Mouse (Mus musculus) limb, embryonic 11.5 days (tissue): Measurements from ENCODE around the gene Olfr434. TPM values are rescaled to one million over a fixed set of nuclear protein-coding genes. Genes with fewer than 3 reads are reported as not detected.
"Not testable (repeated sequence)": the region's sequence is repeated elsewhere in the genome, so short reads cannot be mapped to it uniquely, and the experiment has no call there.

ENCODE experiments used
- ATAC-seq: fragments of 200-750 bp; cut with Nextera tagmentation; 2 replicates; pipeline ENCODE4 v1.8.0; 2017; ENCODE audit warnings: low read depth; ENCODE audit not compliant: insufficient number of reproducible peaks, low FRiP score, low TSS enrichment
- DNase-seq: peaks from one replicate; pipeline ENCODE4 v3.0.0-alpha.2; 2015; ENCODE audit warnings: low spot score
- H3K27ac ChIP-seq: fragments of 300-500 bp; sonication (generic); replicated peaks from 2 replicates; pipeline ENCODE4 v1.5.1; 2014; ENCODE audit warnings: low read depth, mild to moderate bottlenecking, low read length
- H3K27me3 ChIP-seq: fragments of 300-500 bp; sonication (generic); 2 replicates; pipeline ENCODE4 v1.6.1; 2014; ENCODE audit warnings: mild to moderate bottlenecking, low read length, mixed read lengths; ENCODE audit not compliant: control insufficient read depth, insufficient read depth
- H3K36me3 ChIP-seq: fragments of 300-500 bp; sonication (generic); 2 replicates; pipeline ENCODE4 v1.6.1; 2014; ENCODE audit warnings: mild to moderate bottlenecking, low read length, moderate library complexity, mixed read lengths; ENCODE audit not compliant: control insufficient read depth, insufficient read depth
- H3K4me1 ChIP-seq: fragments of 300-500 bp; sonication (generic); 2 replicates; pipeline ENCODE4 v1.6.1; 2014; ENCODE audit warnings: low read length, mixed read lengths; ENCODE audit not compliant: control insufficient read depth, insufficient read depth
- H3K4me2 ChIP-seq: fragments of 300-500 bp; sonication (generic); 2 replicates; pipeline ENCODE4 v1.6.1; 2014; ENCODE audit warnings: low read depth, mild to moderate bottlenecking, moderate library complexity; ENCODE audit not compliant: severe bottlenecking
- H3K4me3 ChIP-seq: fragments of 300-500 bp; sonication (generic); 2 replicates; pipeline ENCODE4 v1.5.1; 2014; ENCODE audit warnings: low read depth, low read length
- H3K9ac ChIP-seq: fragments of 300-500 bp; sonication (generic); 2 replicates; pipeline ENCODE4 v1.6.1; 2014; ENCODE audit warnings: mild to moderate bottlenecking, low read length
- H3K9me3 ChIP-seq: fragments of 300-500 bp; sonication (generic); 2 replicates; pipeline ENCODE4 v1.6.1; 2016; ENCODE audit warnings: low read length; ENCODE audit not compliant: control insufficient read depth
- WGBS: fragments of 180-500 bp; shearing (Covaris S2); extraction: QIAGEN DNeasy Blood & Tissue Kit; methylation state at CpG from one replicate; pipeline ENCODE4 v1.1.7; 2014; 5-methylcytosine and 5-hydroxymethylcytosine counted together
- polyA plus RNA-seq: library from polyadenylated mRNA; unstranded; fragments of >200 nt; fragmentation: Nextera tagmentation; extraction: Ambion mirVana; gene quantifications from 2 replicates; pipeline ENCODE4 v1.2.1, GENCODE M21; 2014

The Olfr434 gene
- not detected in 2 replicates for polyA plus RNA-seq

DNA sequence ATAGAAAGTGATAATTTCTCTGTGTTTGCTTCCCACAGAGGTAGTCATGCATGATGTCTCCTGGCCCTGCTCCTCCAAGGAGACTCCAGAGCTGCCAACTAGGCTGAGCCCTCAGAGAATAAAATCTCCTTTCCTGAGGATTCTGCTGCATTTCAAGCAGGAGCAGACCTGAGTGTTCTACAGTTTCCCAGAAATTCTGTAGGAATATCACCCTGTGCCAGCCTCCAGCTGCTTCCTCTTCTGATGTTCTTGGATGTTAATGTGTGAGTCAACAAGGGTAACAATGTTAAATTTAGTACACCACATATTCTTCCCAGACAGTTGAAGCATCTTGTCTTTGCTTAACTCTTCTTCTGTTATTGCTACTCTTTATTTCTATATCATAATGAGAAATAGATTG, at the start of gene Olfr434:
TSS of gene Olfr434 (plus strand) at position 149 of the 400 bp plus-strand sequence.
- H3K36me3 ChIP-seq, DNase-seq, H3K9ac ChIP-seq, ATAC-seq, H3K4me2 ChIP-seq, H3K9me3 ChIP-seq, H3K4me1 ChIP-seq, H3K27ac ChIP-seq, H3K4me3 ChIP-seq, H3K27me3 ChIP-seq: not testable (repeated sequence)

DNA sequence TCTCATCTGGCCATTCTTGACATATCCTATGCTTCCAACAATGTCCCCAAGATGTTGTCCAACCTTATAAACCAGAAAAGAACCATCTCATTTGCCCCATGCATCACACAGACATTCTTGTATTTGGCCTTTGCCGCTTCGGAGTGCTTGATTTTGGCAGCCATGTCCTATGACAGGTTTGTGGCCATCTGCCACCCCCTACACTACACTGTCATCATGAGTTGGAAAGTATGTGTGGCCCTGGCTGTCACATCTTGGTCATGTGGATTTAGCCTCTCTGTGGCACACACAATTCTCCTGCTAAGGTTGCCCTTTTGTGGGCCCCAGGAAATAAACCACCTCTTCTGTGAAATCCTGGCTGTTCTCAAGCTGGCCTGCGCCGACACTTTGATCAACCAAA, 45.6 kb upstream of the Olfr434 start:
- 89% methylated on average over 4 of the region's 4 CpGs for WGBS

DNA sequence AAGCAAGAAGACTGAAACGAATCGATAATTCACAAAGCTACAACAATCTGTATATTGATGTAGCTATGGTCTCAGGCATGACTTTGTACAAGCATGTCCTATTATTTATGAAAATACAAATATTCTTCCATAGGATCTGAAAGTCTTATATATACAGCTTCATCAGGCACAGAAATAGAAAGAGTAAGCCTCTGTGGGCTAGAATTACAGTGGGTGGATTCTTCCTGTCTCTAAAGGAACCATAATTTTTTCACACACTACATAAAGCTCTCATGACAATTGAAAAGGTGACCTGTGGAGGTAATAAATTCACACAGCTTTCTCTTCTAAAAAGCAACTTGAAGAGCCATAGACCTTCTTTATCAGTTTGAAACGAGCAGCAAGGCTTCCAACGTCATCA, 41.0 kb upstream of the Olfr434 start, which contains the start of gene Olfr13:
TSS of gene Olfr13 (plus strand) at position 301 of the 400 bp plus-strand sequence.
- no peak for ATAC-seq
- no peak within 1 kb of the TSS for H3K27ac ChIP-seq
- H3K4me1 ChIP-seq: no peaks in the 10 kb centered on the region
- H3K27me3 ChIP-seq: no peaks in the 10 kb centered on the region
- H3K4me2 ChIP-seq: no peak within 1 kb of the TSS
- H3K4me3 ChIP-seq: no peak within 1 kb of the TSS
- no peak for DNase-seq
- H3K36me3 ChIP-seq: no peaks in the 10 kb centered on the region
- 76% methylated on average over 4 of the region's 4 CpGs for WGBS
- H3K9ac ChIP-seq: no peak within 1 kb of the TSS
- H3K9me3 ChIP-seq: no peaks in the 10 kb centered on the region

More for the DNA sequence above, 45.6 kb upstream of the Olfr434 start:
- H3K27me3 ChIP-seq: no peaks in the 10 kb centered on the region
- no peak overlapping the region for H3K27ac ChIP-seq
- no peaks in the 10 kb centered on the region for H3K4me1 ChIP-seq
- DNase-seq (no peak), ATAC-seq (no peak)
- no peaks in the 10 kb centered on the region for H3K36me3 ChIP-seq
- H3K9me3 ChIP-seq: no peaks in the 10 kb centered on the region
- no peak overlapping the region for H3K4me2 ChIP-seq
- no peak overlapping the region for H3K9ac ChIP-seq
- no peak overlapping the region for H3K4me3 ChIP-seq

DNA sequence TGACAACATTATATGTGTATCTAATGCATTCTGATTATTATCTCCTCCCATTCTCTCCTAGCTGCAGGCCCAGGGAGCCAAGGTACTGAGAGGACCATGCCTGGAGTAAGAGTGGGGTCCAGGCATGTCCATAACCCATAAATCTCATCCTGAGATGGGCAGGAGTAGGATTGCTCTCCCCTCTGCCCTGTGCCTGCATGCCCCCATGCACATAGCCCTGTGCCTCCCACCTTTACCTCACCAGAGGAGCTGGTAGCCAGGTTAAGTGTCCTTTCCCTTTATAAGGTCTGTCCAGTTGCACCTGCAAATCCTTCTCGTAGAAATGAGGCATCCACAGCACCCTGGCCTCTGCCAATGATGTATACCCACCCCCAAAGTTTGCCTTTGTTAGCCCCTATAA, 34.7 kb upstream of the Olfr434 start:
- no peaks in the 10 kb centered on the region for H3K9me3 ChIP-seq
- no peaks in the 10 kb centered on the region for H3K36me3 ChIP-seq
- H3K4me1 ChIP-seq: no peaks in the 10 kb centered on the region
- H3K27ac ChIP-seq: no peak overlapping the region
- H3K27me3 ChIP-seq: no peaks in the 10 kb centered on the region
- no peak for ATAC-seq
- WGBS: 68% methylated on average over 1 of the region's 1 CpGs
- H3K4me2 ChIP-seq: no peak overlapping the region
- no peak overlapping the region for H3K9ac ChIP-seq
- H3K4me3 ChIP-seq: no peak overlapping the region
- DNase-seq: no peak

DNA sequence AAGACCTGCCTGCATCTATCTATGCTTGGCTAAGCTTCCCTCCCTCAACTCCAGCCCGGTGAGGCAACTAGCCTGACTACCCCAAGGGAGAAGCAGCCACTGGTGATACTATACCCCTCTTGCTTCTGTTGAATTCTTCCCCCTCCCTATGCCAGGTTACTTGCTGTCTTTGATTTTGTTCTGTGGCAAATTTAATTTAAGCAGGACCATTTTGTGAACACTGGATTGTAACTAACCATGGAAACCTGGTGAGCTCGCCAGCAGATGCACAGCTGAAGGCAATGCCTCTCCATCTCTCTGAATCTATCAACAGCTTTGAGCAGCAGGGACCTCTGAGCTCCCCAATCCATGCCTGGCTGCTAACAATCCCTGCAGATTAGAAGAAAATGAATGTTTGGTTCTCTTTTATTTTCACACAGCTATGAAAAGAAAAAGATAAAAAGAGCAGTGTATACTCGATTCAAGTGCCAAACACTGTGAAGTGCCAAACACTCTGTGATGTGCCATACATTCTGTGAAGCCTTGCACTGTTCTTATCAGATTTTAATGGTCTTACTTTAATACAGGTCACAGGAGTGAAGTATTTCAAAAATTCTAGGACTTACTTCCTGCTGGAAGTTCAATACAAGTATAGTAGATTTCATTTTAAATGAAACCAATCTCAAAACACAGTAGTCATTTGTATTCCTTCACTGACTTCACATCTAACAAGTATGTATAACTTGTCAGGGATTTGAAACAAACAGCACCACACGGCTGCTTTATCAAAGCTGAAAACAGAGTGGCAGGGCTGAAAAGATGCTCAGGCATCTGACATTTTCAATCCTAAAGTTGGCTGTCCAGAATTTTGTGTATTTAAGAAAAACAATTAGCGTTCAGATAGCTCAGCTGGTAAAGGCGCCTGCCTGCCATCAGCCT, 34.0 kb upstream of the Olfr434 start:
- Histone ChIP-seq H3K4me3 (no peak overlapping the region), H3K4me2 (no peak overlapping the region), H3K9ac (no peak overlapping the region), H3K4me1 (no peaks in the 10 kb centered on the region), H3K36me3 (no peaks in the 10 kb centered on the region), H3K9me3 (no peaks in the 10 kb centered on the region), H3K27me3 (no peaks in the 10 kb centered on the region), H3K27ac (no peak overlapping the region)
- DNase-seq: no peak
- 82% methylated on average over 6 of the region's 6 CpGs for WGBS
- ATAC-seq: no peak

DNA sequence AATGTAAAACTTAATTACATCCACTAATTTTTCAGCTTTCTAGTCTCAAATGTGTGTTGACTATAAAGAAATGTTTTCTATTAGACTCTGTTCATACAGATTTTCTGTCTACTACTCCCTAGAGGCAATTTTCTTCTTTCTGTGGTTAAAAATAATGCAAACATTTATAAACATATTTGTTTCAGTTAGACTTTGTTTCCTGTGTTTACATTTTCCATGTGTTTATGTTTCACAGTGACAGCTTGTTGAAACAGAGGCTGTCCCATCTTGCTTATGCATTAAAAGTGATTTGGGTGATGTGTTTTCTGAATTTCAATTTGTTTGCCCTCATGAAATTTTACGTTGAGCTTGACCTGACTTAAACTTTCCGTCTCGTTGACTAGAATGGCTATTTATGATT, 21.8 kb upstream of the Olfr434 start:
- H3K36me3 ChIP-seq: no peaks in the 10 kb centered on the region
- no peaks in the 10 kb centered on the region for H3K4me1 ChIP-seq
- H3K27ac ChIP-seq: no peak overlapping the region
- no peak overlapping the region for H3K9ac ChIP-seq
- no peaks in the 10 kb centered on the region for H3K27me3 ChIP-seq
- DNase-seq (no peak), ATAC-seq (no peak)
- H3K4me2 ChIP-seq: no peak overlapping the region
- 81% methylated on average over 3 of the region's 3 CpGs for WGBS
- H3K4me3 ChIP-seq: no peak overlapping the region
- H3K9me3 ChIP-seq: no peaks in the 10 kb centered on the region

DNA sequence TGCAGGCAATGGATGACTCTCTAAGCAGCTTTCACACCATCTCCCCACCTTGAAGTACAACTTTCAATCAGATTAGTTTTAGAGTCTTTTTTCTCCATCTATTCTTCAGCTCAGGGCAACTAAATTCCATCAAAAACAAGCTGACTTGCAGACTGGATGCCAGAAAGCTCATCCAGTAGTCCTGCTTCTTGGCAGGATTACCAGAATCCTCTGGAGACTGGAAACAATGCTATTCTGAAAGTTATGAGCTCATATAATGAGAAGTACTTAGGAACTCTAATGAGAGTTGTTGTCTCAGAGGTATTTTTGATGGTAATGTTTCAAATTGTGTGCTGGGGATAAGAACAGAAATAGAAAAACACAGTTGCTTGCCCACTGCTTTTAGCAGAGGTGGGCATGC, 16.0 kb upstream of the Olfr434 start, which contains the start of gene Olfr435:
TSS of gene Olfr435 (plus strand) at position 366 of the 400 bp plus-strand sequence.
- H3K4me3 ChIP-seq: no peak within 1 kb of the TSS
- no peaks in the 10 kb centered on the region for H3K9me3 ChIP-seq
- DNase-seq (no peak), ATAC-seq (no peak)
- H3K36me3 ChIP-seq: no peaks in the 10 kb centered on the region
- H3K27me3 ChIP-seq: no peaks in the 10 kb centered on the region
- no peak within 1 kb of the TSS for H3K9ac ChIP-seq
- H3K4me2 ChIP-seq: no peak within 1 kb of the TSS
- no peak within 1 kb of the TSS for H3K27ac ChIP-seq
- H3K4me1 ChIP-seq: no peaks in the 10 kb centered on the region

DNA sequence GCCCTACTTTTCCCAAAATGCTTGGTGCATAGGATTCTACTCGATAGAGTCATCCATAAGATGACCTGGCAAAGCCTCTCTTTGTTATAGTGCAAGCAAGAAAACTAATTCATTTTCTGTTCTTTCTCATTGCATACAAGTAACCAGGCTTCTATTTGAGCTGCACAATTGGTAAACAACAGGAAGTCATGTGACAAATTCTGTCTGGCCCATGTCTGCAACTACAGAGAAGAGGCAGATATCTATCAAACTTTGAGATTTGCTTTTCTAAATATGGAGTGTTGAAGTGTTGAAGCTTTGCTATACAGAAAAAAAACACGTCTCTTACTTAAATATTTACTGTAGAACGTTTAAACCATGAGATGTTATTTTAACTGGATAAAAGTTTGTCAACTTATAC, 14.7 kb upstream of the Olfr434 start:
- 86% methylated on average over 3 of the region's 3 CpGs for WGBS
- H3K9me3 ChIP-seq: no peaks in the 10 kb centered on the region
- H3K27ac ChIP-seq: no peak overlapping the region
- no peak overlapping the region for H3K4me3 ChIP-seq
- no peaks in the 10 kb centered on the region for H3K4me1 ChIP-seq
- no peaks in the 10 kb centered on the region for H3K27me3 ChIP-seq
- no peak overlapping the region for H3K9ac ChIP-seq
- ATAC-seq (no peak), DNase-seq (no peak)
- H3K36me3 ChIP-seq: no peaks in the 10 kb centered on the region
- no peak overlapping the region for H3K4me2 ChIP-seq
